Mouse (Mus musculus): Measurements from ENCODE around the gene Kbtbd12. TPM values are rescaled to one million over a fixed set of nuclear protein-coding genes. Genes with fewer than 3 reads are reported as not detected.

Gene Kbtbd12
- polyA plus RNA-seq, 1 experiment from 2014 or later = 0.31 TPM

- H3K9ac ChIP-seq (replicated peaks) = no peak overlapping the region
- H3K36me3 ChIP-seq = no peaks in the 10 kb centered on the region
- no peak overlapping the region for H3K27ac ChIP-seq
- peaks cover 7% of the 10 kb centered on the region; the same call in 1 of the 2 replicates for H3K4me1 ChIP-seq (replicated peaks)
- H3K4me3 ChIP-seq (replicated peaks) = no peak overlapping the region
- peaks cover 11% of the 10 kb centered on the region; the same call in 1 of the 2 replicates for H3K27me3 ChIP-seq
- ATAC-seq (ENCODE audit: insufficient number of reproducible peaks, insufficient read depth, low FRiP score, low TSS enrichment, low read depth) = no peak
- peak overlapping the region; percentile 98 for H3K4me2 ChIP-seq
- H3K9me3 ChIP-seq = no peaks in the 10 kb centered on the region
- 17% methylated on average over 4 of the region's 4 CpGs for WGBS
Observed at GRCm38 (mm10) chr6:88626462-88626861, 11.3 kb downstream of the Kbtbd12 start.

- no peak overlapping the region for H3K4me3 ChIP-seq (replicated peaks)
- no peak overlapping the region for H3K27ac ChIP-seq
- no peak overlapping the region for H3K4me2 ChIP-seq
- no peak for ATAC-seq (ENCODE audit: insufficient number of reproducible peaks, insufficient read depth, low FRiP score, low TSS enrichment, low read depth)
- 85% methylated on average over 4 of the region's 4 CpGs for WGBS
- peaks cover under 1% of the 10 kb centered on the region; the same call in 1 of the 2 replicates for H3K4me1 ChIP-seq (replicated peaks)
- no peak overlapping the region for H3K9ac ChIP-seq (replicated peaks)
- H3K9me3 ChIP-seq = no peaks in the 10 kb centered on the region
- H3K27me3 ChIP-seq = peaks cover under 1% of the 10 kb centered on the region; the same call in 1 of the 2 replicates
- no peaks in the 10 kb centered on the region for H3K36me3 ChIP-seq
Observed at GRCm38 (mm10) chr6:88621816-88622481, 15.8 kb downstream of the Kbtbd12 start.

DNA sequence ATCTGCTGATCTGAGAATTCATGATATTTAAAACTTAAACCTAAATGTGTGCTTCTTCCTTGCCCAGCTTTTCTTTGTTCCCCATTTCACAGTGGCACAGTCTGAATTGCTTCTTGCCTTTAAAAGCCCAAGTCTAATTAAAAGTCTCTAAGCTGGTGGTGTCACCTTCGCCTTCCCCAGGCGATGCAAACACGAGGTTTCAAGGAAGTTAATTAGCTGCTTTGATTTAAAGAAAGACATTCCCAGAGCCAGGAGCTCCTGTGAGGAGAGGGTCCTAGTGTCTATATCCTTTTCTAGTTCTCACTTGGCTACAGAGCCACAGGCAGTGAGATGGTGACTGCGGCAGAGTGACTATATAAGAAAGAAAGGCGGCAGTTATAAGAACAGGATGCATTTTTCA, 18.2 kb downstream of the Kbtbd12 start:
- no peak for ATAC-seq (ENCODE audit: insufficient number of reproducible peaks, insufficient read depth, low FRiP score, low TSS enrichment, low read depth)
- Histone ChIP-seq H3K27ac (no peak overlapping the region), H3K27me3 (no peaks in the 10 kb centered on the region), H3K9me3 (no peaks in the 10 kb centered on the region), H3K36me3 (no peaks in the 10 kb centered on the region), H3K4me2 (no peak overlapping the region), H3K4me3 (replicated peaks) (no peak overlapping the region), H3K9ac (replicated peaks) (no peak overlapping the region), H3K4me1 (replicated peaks) (no peaks in the 10 kb centered on the region)
- WGBS = 39% methylated on average over 5 of the region's 5 CpGs

DNA sequence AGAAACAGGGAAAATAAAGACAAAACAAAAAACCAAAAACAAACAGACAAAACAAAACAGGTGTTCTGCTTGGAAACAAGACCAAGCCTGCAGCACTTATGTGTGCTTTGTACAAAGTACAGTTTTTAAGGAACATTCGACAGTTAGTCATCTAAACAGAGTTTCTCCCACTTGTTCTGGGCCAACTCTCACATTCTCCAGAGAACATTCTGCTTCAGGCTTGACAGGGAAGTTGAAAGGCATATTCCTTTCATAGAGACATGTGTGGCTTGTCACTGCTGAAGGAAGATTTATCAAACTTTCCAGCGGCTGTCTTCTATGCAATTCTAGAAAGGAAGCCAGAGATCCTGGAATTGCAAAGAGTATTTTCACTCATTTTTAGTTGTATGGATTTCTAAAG, 22.4 kb downstream of the Kbtbd12 start:
- Histone ChIP-seq H3K36me3 (no peaks in the 10 kb centered on the region), H3K4me3 (replicated peaks) (no peak overlapping the region), H3K27me3 (no peaks in the 10 kb centered on the region), H3K27ac (no peak overlapping the region), H3K4me1 (replicated peaks) (no peaks in the 10 kb centered on the region), H3K9ac (replicated peaks) (no peak overlapping the region), H3K4me2 (no peak overlapping the region), H3K9me3 (no peaks in the 10 kb centered on the region)
- WGBS = 76% methylated on average over 2 of the region's 2 CpGs
- no peak for ATAC-seq (ENCODE audit: insufficient number of reproducible peaks, insufficient read depth, low FRiP score, low TSS enrichment, low read depth)

- Histone ChIP-seq H3K36me3 (no peaks in the 10 kb centered on the region), H3K4me1 (replicated peaks) (no peaks in the 10 kb centered on the region), H3K27me3 (no peaks in the 10 kb centered on the region), H3K4me2 (no peak overlapping the region), H3K27ac (no peak overlapping the region), H3K4me3 (replicated peaks) (no peak overlapping the region), H3K9ac (replicated peaks) (no peak overlapping the region), H3K9me3 (no peaks in the 10 kb centered on the region)
- no peak for ATAC-seq (ENCODE audit: insufficient number of reproducible peaks, insufficient read depth, low FRiP score, low TSS enrichment, low read depth)
- WGBS = 69% methylated on average over 2 of the region's 2 CpGs
Observed at GRCm38 (mm10) chr6:88606417-88606816, 31.3 kb downstream of the Kbtbd12 start.

GRCm38 (mm10) chr6:88605715-88606114, 32.0 kb downstream of the Kbtbd12 start:
- no peak for ATAC-seq (ENCODE audit: insufficient number of reproducible peaks, insufficient read depth, low FRiP score, low TSS enrichment, low read depth)
- WGBS = 89% methylated on average over 2 of the region's 2 CpGs

DNA sequence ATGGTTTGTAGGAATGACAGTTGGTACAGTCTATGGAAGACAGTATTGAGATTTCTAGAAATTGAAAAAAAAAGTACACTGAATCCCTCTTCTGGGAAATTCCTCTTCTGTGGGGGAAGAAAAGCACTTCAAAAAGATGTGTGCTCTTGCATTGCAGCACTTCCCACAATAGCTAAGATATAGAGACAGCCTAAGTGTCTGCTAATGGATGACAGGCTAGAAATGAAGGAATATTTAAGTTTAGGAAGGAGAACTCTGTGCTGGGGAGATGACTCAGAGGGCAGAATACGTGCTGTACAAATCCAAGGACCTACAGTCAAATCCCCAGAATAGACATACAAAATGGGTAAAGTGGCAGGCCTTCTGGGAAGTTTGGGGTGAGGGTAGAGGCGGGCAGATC, 32.5 kb downstream of the Kbtbd12 start:
- no peak overlapping the region for H3K27ac ChIP-seq
- no peaks in the 10 kb centered on the region for H3K27me3 ChIP-seq
- H3K9ac ChIP-seq (replicated peaks) = no peak overlapping the region
- 79% methylated on average over 2 of the region's 2 CpGs for WGBS
- no peaks in the 10 kb centered on the region for H3K36me3 ChIP-seq
- H3K9me3 ChIP-seq = no peaks in the 10 kb centered on the region
- no peak for ATAC-seq (ENCODE audit: insufficient number of reproducible peaks, insufficient read depth, low FRiP score, low TSS enrichment, low read depth)
- no peak overlapping the region for H3K4me2 ChIP-seq
- no peaks in the 10 kb centered on the region for H3K4me1 ChIP-seq (replicated peaks)
- no peak overlapping the region for H3K4me3 ChIP-seq (replicated peaks)

More at GRCm38 (mm10) chr6:88605715-88606114, 32.0 kb downstream of the Kbtbd12 start:
- Histone ChIP-seq H3K4me3 (replicated peaks) (no peak overlapping the region), H3K4me2 (no peak overlapping the region), H3K9ac (replicated peaks) (no peak overlapping the region), H3K36me3 (no peaks in the 10 kb centered on the region), H3K27me3 (no peaks in the 10 kb centered on the region), H3K27ac (no peak overlapping the region), H3K9me3 (no peaks in the 10 kb centered on the region), H3K4me1 (replicated peaks) (no peaks in the 10 kb centered on the region)

GRCm38 (mm10) chr6:88596108-88596507, 41.6 kb downstream of the Kbtbd12 start:
- Histone ChIP-seq H3K9ac (replicated peaks) (no peak overlapping the region), H3K4me3 (replicated peaks) (no peak overlapping the region), H3K4me2 (no peak overlapping the region), H3K27ac (no peak overlapping the region), H3K9me3 (0 out of 2 replicates have a peak, but pooled peaks cover 5% of the 10 kb centered on the region), H3K36me3 (no peaks in the 10 kb centered on the region), H3K27me3 (no peaks in the 10 kb centered on the region), H3K4me1 (replicated peaks) (no peaks in the 10 kb centered on the region)
- 50% methylated on average over 2 of the region's 2 CpGs for WGBS
- ATAC-seq (ENCODE audit: insufficient number of reproducible peaks, insufficient read depth, low FRiP score, low TSS enrichment, low read depth) = no peak

GRCm38 (mm10) chr6:88592367-88592766, 45.4 kb downstream of the Kbtbd12 start:
- no peak for ATAC-seq (ENCODE audit: insufficient number of reproducible peaks, insufficient read depth, low FRiP score, low TSS enrichment, low read depth)
- 87% methylated on average over 6 of the region's 6 CpGs for WGBS
- H3K9me3 ChIP-seq = 0 out of 2 replicates have a peak, but pooled peaks cover 3% of the 10 kb centered on the region

DNA sequence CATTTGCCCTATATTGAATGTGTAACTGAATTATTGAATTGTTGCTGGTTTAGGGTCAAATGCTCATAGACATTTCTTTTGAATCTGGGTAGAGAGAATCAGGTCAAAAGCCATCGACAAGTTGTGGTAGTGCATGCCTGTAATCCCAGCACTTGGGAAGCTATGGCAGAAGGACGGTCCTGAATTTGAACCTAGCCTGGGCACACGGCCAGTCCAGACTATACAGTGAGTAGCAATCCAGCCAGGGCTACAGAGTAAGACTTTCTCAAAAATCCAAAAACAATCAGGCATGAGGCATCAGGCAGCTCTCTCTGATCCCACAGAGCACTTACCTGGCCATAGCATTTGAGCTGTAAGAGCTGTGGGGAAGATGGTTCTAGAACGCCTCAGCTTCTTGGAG, 47.5 kb downstream of the Kbtbd12 start:
- Histone ChIP-seq H3K4me1 (replicated peaks) (0 out of 2 replicates have a peak, but pooled peaks cover 4% of the 10 kb centered on the region), H3K27ac (no peak overlapping the region), H3K4me3 (replicated peaks) (no peak overlapping the region), H3K9me3 (no peaks in the 10 kb centered on the region), H3K27me3 (no peaks in the 10 kb centered on the region), H3K9ac (replicated peaks) (no peak overlapping the region), H3K4me2 (no peak overlapping the region), H3K36me3 (no peaks in the 10 kb centered on the region)
- WGBS = 87% methylated on average over 4 of the region's 4 CpGs
- no peak for ATAC-seq (ENCODE audit: insufficient number of reproducible peaks, insufficient read depth, low FRiP score, low TSS enrichment, low read depth)

More at GRCm38 (mm10) chr6:88592367-88592766, 45.4 kb downstream of the Kbtbd12 start:
- H3K4me2 ChIP-seq = no peak overlapping the region
- H3K4me1 ChIP-seq (replicated peaks) = 0 out of 2 replicates have a peak, but pooled peaks cover 4% of the 10 kb centered on the region
- no peak overlapping the region for H3K27ac ChIP-seq
- H3K27me3 ChIP-seq = no peaks in the 10 kb centered on the region
- no peaks in the 10 kb centered on the region for H3K36me3 ChIP-seq
- no peak overlapping the region for H3K9ac ChIP-seq (replicated peaks)
- H3K4me3 ChIP-seq (replicated peaks) = no peak overlapping the region

- no peaks in the 10 kb centered on the region for H3K9me3 ChIP-seq
- no peaks in the 10 kb centered on the region for H3K36me3 ChIP-seq
- no peaks in the 10 kb centered on the region for H3K27me3 ChIP-seq
- peak; percentile 59; the same call in 1 of the 2 replicates for ATAC-seq (ENCODE audit: insufficient number of reproducible peaks, insufficient read depth, low FRiP score, low TSS enrichment, low read depth)
- 20% methylated on average over 5 of the region's 5 CpGs for whole genome bisulfite sequencing
- H3K27ac ChIP-seq = no peak overlapping the region
- H3K4me3 ChIP-seq (replicated peaks) = no peak overlapping the region
- H3K9ac ChIP-seq (replicated peaks) = no peak overlapping the region
- no peak overlapping the region for H3K4me2 ChIP-seq
- 0 out of 2 replicates have a peak, but pooled peaks cover 4% of the 10 kb centered on the region for H3K4me1 ChIP-seq (replicated peaks)
Observed at GRCm38 (mm10) chr6:88589517-88589916, 48.2 kb downstream of the Kbtbd12 start.

All from limb, embryonic 12.5 days (tissue).